Mouse (Mus musculus): Measurements from ENCODE around the gene Slc25a13.

Gene Slc25a13

DNA sequence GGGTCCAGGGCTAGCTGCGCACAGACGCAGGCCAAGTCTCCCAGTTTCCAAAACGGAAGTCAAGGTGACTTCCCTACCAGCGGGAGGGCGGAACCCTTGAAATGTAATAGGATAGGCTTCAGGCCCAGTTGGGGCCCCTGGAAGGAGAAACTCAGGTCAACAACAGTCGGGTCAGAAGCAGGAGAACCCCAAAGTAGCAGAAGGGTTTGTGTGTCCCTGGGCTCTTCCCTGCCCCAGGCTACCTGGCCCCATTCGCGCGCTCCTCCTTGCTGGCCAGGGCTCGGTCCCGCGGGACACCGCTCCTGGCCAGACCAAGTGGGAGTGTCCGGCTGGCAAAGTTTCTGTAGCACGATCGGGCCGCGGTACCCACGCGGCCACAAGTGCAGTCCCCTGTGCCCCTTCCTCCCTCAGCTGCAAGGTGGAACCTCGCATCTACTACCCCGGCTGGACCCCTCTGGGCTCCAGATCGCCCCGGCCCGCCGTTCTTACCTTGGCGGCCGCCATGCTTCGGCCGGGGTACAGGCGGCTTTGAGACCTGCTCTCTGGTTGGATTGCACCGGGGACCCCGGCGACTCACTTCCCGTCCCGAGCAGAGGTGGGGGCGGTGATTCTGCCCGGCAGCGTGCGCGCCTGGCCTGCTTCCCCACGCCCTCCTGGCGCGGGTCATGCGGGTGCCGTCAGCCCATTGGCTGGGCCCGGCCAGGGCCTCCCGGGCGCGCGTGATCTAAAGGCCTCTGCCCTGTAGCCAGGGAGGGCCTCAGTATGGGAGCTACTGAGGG, at the start of gene Slc25a13:
Gene Slc25a13, minus strand, starts transcription at position 667 of the 779 bp plus-strand sequence.
- 2% methylated on average over 51 of the region's 51 CpGs for WGBS

DNA sequence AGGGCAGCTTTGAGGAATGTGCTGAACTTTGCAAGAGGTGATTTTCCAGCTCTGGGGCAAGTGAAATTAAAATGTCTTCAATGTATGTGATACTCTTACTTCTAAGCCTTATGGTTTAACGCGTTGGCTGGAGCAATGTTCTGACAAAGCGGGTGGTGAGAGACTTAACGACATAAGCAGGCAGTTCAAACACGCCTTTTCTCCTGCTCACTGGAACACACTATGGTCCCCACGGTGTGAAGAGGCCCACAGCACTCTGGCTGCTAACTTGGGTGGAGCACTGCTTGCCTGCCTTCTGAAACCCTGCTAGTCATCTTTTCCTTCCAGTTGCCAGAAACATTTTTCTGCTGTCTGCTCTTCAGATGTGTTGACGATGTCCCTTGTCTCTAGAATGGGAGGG, 48.8 kb upstream of the Slc25a13 start:
- WGBS, result 86% methylated on average over 7 of the region's 7 CpGs

DNA sequence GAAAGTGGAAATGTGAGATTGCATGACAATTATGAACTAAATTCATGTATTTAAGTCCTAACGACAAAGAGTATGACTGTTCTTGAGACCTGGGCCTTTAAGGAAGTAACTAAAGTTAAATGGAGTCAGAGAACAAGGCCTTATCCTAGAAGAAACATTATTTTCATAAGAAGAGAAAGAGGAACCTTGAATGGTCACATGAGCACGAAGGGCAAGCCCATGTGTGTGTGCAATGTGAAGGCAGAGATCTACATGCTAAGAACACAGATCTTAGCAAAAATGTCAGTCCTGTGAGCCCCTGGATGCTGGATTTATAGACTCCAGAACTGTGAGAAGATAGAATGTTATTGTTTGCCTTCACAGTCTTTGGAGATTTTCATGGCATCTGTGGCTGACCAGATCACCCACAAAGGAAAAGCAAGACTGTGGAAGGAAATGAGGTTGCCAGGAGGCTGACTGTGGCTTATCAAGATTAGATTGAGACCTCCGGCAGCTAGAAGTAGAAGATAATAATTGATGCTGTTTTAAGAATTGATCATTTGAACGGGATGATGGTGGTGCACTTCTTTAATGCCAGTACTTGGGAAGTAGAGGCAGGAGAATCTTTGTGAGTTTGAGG, 46.4 kb upstream of the Slc25a13 start:
- 90% methylated on average over 4 of the region's 4 CpGs for WGBS

DNA sequence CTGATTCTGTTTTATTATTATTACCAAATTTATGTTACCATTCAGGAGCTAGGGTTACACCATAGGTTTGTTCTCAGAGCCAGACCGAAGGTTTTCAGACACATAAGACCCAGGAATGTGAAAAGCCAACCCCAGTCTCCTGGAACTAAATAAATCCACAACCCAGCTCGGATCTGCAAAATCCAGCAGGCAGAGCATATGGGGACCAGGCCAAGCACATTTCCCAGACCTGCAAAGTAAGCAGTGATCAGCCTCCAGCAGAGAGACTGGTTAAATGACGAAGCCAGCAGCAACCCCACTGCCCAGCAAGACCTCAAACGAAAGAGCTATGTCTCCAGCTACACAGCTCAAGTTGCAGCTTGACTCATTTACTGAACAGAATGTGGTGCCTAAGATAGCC, 43.9 kb upstream of the Slc25a13 start:
- WGBS, result 79% methylated on average over 4 of the region's 4 CpGs

DNA sequence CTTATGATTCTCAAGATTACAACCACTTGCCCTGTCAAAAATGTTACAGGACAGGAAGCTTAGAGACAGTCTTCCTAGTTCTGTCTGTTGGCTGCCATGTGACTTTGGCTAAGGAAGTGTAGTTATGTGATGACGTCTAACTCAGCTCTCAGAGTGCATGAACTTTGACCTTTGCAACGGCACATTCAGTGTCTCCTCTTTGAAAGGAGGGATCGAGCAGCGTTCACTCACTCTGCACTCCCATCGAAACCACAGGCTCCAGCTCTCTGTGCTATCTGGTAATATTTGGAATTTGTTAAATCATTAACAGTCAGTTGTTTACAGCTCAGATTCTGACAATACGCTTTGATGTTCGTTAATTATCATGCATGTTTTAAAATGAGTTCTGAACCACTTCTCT, 31.5 kb upstream of the Slc25a13 start:
- 71% methylated on average over 7 of the region's 7 CpGs for WGBS

DNA sequence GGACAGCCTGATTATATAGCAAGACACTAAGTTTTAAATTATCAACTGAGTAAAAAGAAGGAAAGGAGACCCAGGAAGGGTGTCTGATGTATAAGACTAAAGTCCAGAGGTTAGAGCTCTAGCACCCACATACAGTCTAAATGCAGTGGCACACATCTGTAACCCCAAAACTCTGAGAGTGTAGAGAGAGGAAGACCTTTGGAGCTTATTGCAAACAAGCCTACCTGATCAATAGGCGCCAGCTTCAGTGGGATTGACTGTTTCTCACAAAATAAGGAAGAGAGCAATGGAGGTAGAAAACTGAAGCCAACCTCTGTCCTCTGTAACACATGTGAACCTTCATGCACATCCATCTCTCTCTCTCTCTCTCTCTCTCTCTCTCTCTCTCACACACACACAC, 26.9 kb upstream of the Slc25a13 start:
- WGBS, result 87% methylated on average over 1 of the region's 1 CpGs

DNA sequence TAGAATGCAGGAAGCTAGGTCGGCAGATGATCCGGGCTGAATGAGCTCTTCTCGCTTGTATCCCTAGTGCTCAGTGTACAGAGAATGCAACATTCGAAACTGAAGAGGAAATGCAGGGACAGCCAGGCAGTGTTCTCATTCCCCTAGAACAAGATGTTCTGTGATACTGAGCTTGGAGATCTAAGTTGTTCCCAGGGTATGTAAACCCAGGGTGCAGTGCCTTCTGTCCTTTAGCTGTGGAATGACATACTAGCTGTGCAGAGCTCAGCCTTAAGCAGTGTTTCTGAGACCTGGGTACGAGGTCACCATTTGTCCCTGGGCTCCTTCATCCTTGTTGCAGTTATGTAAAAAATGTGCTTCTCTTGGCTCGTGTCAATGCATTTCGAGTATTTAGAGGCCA, 25.1 kb upstream of the Slc25a13 start:
- WGBS, result 70% methylated on average over 7 of the region's 7 CpGs

DNA sequence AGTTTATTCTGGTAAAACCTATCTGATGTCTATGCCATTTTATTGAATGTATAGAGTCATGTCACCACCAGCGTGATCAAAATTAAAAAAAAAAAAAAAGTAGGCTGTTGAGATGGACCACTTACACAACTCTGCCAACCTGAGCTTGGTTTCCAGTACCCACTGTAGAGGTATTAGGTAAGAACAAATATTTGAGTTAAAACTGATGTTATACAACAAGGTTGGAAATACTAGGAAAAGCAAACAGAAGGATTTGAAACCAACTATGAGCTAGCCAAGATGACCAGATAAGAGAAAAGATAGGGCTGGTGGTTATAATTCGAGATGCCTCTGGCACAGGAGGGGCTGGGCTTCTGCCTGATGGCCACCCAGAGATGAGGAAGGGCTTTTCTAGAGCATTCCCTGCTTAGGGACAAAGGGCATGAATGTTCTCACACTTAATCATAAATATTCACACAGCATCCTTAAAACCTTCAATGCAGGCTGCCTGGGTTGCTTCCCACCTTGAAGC, 19.9 kb upstream of the Slc25a13 start:
- WGBS, result 92% methylated on average over 2 of the region's 2 CpGs

DNA sequence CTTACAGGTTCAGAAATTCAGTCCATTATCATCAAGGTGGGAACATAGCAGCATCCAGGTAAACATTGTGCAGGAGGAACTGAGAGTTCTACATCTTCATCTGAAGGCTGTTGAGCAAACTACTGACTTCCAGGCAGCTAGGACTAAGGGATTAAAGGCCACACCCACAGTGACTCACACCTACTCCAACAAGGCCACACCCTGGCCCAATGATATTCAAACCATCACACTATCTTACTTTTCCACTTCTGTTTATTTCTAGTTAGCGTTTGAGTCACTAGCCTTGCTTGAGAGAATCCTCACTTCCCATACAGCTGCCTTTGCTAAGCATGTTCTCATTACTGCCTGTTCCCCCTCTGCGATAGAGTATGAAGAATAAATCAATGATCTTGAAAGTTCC, 13.3 kb upstream of the Slc25a13 start:
- 93% methylated on average over 2 of the region's 2 CpGs for WGBS

DNA sequence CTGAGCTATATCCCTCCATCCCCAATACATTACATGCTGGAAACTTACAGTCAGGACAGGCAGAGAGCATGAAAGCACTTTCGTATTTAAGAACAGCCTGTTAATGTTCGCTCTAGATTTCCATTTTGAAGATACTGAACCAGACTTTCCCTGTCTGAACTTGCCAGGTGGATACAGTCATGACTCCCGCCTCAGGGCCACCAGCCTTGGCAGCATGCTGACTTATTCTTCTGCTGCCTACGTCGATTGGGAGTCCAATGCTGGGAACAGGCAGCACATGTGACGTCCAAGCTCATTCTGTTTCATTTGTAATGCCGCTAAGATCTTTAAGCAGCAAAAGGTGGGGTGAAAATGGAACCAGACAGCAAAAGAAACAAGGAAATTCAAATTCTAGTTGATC, 5.7 kb upstream of the Slc25a13 start:
- WGBS, result 79% methylated on average over 7 of the region's 7 CpGs

DNA sequence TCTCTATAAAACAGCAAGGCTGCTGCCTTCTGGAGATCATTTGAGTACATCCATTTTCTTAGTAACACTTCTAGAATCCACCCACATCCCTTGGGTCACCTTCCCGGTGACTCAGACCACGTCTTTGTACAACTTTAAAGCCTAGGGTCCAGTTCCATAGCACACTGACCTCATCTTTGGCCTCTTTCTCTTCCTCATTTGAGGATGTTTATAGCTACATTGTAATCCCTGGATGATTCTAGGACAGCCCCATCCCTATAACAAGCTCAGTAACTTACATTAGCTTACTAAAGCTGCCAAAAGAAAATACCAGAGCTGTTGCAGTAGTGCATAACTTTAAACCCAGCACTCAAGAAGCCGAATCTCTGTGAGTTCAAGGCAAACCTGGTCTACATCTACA, 3.6 kb upstream of the Slc25a13 start:
- WGBS, result 74% methylated on average over 3 of the region's 3 CpGs

DNA sequence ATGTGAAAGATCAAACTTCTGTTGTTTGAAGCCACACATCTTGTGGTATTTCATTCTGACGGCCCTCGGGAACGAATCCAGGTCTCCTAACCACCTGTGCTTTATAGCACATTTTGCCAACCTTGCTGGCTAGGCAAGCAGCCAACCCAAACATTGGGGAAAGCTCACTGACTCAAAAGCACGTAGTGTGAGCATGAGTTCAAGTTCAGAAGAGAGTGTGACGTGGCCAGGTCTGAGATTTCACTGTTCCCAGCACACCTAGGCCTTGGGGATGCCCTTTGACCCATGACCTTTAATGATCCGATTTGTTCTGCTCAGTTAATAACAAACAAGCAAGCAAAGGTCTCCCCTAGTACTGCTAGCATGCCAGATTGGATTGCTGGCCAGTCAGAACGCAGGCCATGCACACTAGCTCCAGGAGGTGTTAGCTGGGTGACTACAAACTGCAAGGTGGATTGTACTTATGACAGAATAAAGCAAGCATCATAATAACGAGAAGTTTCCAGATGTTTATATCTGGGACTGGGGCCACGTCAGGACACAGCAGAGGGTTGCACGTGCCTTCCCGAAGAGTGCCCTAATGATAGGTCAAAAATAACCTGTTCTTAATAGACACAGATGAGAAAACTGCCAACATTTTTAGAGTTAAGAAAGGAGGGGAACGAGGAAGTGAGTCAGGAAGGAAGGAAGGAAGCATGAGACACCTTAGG, 2.8 kb upstream of the Slc25a13 start:
- WGBS, result 80% methylated on average over 12 of the region's 12 CpGs

DNA sequence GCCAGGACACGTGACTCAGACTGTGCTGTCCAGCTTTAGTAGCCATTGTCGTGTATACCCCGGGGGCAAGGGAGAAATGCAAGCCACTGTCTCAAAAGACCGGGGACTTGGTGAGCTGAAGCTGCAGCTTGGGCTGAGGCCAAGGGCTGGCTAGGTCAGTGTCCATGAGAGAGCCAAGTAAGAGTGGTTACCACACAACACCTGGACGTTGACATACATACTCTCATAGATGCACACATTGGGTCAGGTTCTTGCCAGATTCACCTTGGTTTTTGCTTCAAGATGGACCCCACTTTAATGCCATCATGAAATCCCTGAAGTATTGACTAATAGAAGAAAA, 283 bp upstream of the Slc25a13 start:
- WGBS, result 15% methylated on average over 5 of the region's 5 CpGs

DNA sequence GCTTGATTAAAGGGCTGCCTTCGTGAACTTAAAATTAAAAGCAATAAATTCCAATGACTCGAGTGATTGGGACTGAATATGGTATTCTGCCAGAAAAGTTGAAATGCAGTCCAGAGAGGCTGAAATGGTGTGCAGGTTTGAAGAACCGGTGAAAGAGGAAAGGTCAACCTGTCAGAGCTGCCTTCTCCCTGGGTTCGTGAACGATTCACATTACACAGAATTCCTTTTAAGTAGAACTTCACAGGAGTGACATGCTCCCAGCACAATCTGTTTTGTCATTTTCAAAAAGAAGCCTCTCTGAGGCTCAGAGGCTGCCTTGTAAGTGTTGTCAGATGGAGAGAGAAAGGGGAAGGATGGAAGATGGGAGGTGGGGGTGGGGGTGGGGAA, 860 bp downstream of the Slc25a13 start:
- 71% methylated on average over 5 of the region's 5 CpGs for WGBS

DNA sequence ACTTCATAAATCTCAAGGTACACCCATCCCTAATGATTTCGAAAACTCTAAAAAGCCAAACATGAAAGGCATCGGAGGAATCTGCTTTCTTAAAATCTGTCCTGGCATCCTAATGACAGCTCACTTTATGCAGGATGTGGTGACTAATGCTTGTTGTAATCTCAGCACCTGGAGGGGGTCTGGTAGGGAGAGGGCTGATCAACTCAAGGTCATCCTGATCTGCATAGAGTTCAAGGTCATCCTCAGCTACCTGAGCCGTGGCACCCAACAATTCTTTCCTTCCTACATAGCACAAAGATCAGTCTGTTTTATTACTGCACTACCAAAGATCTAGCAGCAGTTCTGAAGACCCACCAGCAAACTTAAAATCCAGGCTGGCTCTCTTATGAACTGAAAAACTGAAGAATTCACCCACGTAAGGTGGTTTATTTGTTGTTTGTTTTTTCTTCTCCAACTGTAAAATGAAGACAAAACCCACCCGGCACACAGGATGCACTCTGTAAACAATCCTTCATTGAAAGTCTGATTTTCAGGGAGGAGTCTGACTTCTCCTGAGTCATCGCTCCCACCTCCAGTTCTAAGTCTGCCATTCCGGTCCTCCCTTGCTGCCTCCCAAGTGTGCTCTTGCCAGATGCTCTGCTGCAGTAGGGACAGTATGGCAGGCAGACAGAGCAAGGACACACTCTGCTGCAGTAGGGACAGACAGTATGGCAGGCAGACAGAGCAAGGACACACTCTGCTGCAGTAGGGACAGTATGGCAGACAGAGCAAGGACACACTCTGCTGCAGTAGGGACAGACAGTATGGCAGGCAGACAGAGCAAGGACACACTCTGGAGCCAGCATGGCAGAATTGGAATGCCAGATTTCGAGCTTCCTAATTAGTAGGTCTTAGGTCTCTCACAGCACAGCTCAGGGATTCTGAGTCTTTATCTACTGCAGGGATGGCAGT, 4.3 kb downstream of the Slc25a13 start:
- WGBS, result 64% methylated on average over 8 of the region's 8 CpGs

DNA sequence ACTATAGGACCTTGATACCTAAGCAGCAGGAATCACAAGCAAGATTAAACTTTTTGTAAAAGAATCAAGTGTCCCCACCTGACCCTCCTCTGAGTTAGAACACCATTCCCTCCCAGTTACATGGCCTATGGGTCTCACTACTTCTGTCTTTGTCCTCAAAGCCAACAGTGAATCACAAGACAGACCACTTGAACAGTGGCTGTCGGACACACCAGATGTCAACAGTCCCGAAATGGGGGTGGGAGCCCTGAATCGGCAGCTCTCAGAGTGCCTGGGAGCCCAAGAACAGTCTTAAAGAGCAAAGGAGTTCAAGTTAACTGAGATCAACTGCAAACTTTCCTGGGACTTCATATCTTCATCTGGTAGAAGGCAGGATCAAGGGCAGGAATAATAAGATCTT, 5.0 kb downstream of the Slc25a13 start:
- 81% methylated on average over 3 of the region's 3 CpGs for WGBS

DNA sequence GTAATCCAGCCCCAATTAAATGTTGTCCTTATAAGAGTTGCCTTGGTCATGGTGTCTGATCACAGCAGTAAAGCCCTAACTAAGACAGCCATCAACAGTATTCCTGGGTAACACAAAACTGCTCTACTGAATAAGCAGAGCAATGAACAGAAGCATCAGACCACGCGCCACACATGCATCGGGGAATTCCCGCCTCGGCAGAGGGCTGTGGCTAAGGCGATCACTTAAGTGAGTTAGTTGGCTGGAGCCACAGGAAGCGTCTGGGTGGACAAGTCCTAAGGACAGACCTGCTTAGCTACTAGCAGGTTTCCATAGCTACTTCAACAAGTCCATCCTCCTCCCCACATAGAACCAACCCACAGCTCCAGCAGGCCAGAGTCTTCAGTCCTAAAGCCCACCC, 6.3 kb downstream of the Slc25a13 start:
- WGBS, result 97% methylated on average over 7 of the region's 7 CpGs

DNA sequence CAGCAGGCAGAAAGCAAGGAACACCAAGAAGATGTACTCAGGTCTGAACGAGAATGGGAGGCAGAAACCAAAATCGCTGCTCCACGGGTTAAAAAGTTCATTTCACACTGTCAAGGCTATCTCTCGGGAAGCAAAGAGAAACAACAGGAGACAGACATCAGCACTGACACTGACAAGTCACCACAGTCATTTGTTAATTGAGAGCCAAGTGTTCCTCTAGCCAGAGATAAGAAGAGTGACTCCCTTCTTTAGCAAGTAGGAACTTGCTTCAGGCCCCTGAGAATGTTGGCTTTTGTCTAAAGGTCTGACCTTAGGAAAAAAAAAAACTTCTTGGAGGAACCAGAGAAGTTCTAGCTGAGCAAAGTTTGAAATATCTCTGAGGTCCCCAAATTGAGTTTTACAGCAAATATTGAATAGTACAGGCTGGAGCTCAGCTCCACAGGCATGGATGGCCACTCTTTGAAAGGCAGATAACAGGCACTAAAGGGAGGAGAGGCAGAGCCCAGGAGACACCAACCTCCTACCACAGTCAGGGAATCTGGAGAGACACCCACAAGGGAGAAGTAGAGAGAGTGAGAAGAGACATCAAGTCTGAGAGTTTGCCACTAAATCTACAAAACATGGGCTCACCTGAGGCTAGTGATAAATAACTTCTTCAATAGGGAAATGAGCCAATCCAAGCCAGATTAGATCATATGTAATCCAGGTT, 8.5 kb downstream of the Slc25a13 start:
- 85% methylated on average over 4 of the region's 4 CpGs for WGBS

DNA sequence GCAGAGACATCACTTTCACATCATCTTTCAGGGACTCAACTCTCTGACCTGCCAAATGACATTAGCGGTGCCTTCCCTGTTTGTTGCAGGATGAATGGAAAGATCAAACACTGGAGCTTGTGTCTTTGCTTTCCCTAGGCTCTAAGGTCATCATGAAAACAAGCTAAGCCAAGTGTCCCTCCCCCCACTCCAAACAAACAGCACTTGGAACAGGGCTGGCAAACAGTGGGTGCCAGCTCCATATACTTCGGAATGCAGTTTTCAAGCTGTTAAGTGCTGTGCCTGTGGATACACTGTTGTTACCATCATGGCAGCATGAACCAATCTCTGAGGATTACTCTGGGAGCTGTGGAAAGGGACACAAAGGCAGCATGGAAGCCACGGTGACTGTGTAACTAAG, 9.1 kb downstream of the Slc25a13 start:
- 69% methylated on average over 3 of the region's 3 CpGs for WGBS

DNA sequence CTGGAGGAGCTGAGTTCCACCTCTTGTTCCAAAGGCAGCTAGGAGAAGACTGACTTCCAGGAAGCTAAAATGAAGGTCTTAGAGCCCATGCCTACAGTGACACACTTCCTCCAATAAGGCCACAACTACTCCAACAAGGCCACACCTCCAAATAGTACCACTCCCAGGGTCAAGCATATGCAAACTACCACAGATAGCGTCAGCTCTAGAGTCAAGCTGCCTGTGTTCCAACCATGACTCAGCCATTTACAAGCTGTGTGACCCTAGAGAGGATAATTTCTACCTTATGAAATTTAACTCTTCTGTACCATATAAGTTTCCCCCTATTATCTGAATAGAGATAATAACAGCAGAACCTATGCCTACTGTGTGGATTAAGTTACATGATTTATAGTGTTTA, 9.6 kb downstream of the Slc25a13 start:
- 77% methylated on average over 1 of the region's 1 CpGs for WGBS

DNA sequence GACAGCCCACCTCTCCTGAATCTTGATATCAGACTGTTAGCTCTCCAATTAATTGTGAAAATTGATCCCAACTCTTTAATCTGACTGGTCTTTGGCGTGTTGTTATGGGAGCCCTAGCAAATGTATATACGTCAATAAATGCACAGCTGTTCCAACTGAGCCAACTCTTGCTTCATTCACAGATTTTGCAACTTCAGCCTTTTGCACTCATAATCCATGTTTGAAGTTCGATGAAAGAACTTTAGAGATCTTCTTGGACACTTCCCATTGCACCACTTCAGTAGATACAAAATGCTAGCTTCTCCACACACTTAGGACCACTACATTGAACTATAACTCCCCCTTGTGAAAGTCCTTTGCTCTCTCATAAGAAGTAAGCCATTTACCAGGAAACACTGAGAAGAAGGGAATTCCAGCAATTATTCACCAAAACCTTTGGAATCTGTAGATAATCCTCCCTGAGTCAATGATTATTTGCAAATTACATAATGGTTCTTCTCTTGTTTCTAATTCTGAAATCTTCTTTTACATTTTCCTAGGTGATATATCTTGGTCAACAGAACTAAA, 11.3 kb downstream of the Slc25a13 start:
- WGBS, result 94% methylated on average over 3 of the region's 3 CpGs
